Mouse (Mus musculus) lung, adult 2 months (tissue): ENCODE results near the gene Ate1. TPM values are rescaled to one million over a fixed set of nuclear protein-coding genes. Genes with fewer than 3 reads are reported as not detected.

ENCODE experiments used
- DNase-seq: peaks from one replicate; pipeline ENCODE4 v3.0.0; 2022
- H3K4me1 ChIP-seq: fragments of 200-500 bp; 2 replicates; pipeline ENCODE4 v1.6.1; 2011; ENCODE audit warnings: low read length; ENCODE audit not compliant: control insufficient read depth, insufficient read depth
- H3K4me3 ChIP-seq: fragments of 200-500 bp; replicated peaks from 2 replicates; pipeline ENCODE3; 2011; ENCODE audit warnings: low read depth, mild to moderate bottlenecking, control low read depth, low read length; ENCODE audit errors: extremely low read depth
- CTCF ChIP-seq: fragments of 200-500 bp; IDR thresholded peaks from 2 replicates; pipeline ENCODE4 v1.5.1; 2011; ENCODE audit warnings: mild to moderate bottlenecking, low read length, control low read depth; ENCODE audit not compliant: insufficient read depth
- POLR2A ChIP-seq: fragments of 200-500 bp; IDR thresholded peaks from 2 replicates; pipeline ENCODE4 v1.6.1; 2011; ENCODE audit warnings: low read depth, mild to moderate bottlenecking, control low read depth, low read length, borderline replicate concordance; ENCODE audit errors: extremely low read depth
- WGBS: fragments of 180-500 bp; shearing (Covaris S2); methylation state at CpG from one replicate; pipeline ENCODE4 v1.1.7; 2018; 5-methylcytosine and 5-hydroxymethylcytosine counted together
- polyA plus RNA-seq: library from polyadenylated mRNA; depleted of rRNA; stranded (reverse); fragments of >200 nt; gene quantifications from 2 replicates; pipeline ENCODE4 v1.2.3, GENCODE M21; 2012; rRNA removed

Ate1 gene
- polyA plus RNA-seq = 6.1 and 12.5 TPM in 2 replicates

DNA sequence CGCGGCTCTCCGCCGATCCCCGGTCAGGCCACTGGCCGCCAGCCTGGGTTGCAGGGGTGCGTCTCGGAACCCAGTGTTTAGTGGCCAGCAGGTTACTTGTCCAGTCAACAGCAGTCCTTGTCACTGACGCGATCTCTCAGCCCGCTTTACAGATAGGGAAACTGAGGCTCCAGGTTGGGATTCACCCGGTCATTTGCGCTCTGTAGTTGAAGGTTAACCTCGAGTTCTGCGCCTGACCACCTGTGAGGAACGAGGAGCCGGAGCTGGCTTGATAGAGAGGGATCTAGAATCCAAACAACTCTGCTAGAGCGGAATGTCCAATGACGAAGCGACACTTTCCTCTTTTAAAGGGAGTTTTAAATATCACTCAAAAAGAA, at the start of gene Ate1:
Gene Ate1, minus strand, starts transcription at position 321 of the 377 bp plus-strand sequence.
- no peaks in the 10 kb centered on the region; the same call in 1 of the 2 replicates for H3K4me1 ChIP-seq
- DNase-seq = no peak
- no peak for TF ChIP-seq POLR2A
- TF ChIP-seq CTCF = no peak
- WGBS = 10% methylated on average over 20 of the region's 20 CpGs
- peak within 1 kb of the TSS; percentile 99 for H3K4me3 ChIP-seq

- no peak for TF ChIP-seq CTCF
- TF ChIP-seq POLR2A = no peak
- 45% methylated on average over 9 of the region's 9 CpGs for WGBS
- no peak for DNase-seq
- no peaks in the 10 kb centered on the region for H3K4me1 ChIP-seq
- no peak overlapping the region for H3K4me3 ChIP-seq
Measured at GRCm38 (mm10) chr7:130568783-130569436, 48.7 kb upstream of the Ate1 start.

GRCm38 (mm10) chr7:130564596-130564995, 44.4 kb upstream of the Ate1 start:
- TF ChIP-seq CTCF (no peak), POLR2A (no peak)
- WGBS = 58% methylated on average over 3 of the region's 3 CpGs
- no peak for DNase-seq
- Histone ChIP-seq H3K4me1 (no peaks in the 10 kb centered on the region), H3K4me3 (no peak overlapping the region)

DNA sequence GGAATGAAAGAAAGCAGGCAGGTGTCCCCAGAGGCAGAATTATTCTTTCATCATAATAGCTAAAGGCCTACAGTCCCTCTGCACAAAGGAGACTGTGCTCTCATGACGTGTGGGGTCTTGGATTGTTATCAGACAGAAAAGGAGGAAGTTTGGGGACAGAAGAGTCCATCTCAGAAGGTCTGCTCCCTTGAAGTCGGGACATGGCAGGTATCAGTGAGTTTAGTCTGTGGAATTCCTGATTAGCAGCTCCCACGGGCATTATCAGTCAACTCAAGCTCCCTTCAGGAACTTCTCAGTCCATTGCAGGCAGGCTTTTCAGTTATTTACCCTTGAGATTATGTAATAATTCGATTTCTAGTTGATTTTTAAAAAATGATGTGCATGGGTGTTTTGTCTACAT, 43.7 kb upstream of the Ate1 start:
- no peak for DNase-seq
- Histone ChIP-seq H3K4me3 (no peak overlapping the region), H3K4me1 (no peaks in the 10 kb centered on the region)
- TF ChIP-seq CTCF (no peak), POLR2A (no peak)
- WGBS = 49% methylated on average over 4 of the region's 4 CpGs

GRCm38 (mm10) chr7:130563276-130563675, 43.1 kb upstream of the Ate1 start:
- Histone ChIP-seq H3K4me1 (no peaks in the 10 kb centered on the region), H3K4me3 (no peak overlapping the region)
- DNase-seq = no peak
- TF ChIP-seq POLR2A (no peak), CTCF (no peak)
- WGBS = 96% methylated on average over 4 of the region's 4 CpGs

- H3K4me3 ChIP-seq = no peak overlapping the region
- WGBS = 65% methylated on average over 1 of the region's 1 CpGs
- TF ChIP-seq POLR2A (no peak), CTCF (no peak)
- H3K4me1 ChIP-seq = no peaks in the 10 kb centered on the region
- DNase-seq = no peak
Measured at GRCm38 (mm10) chr7:130560933-130561332, 40.8 kb upstream of the Ate1 start.

DNA sequence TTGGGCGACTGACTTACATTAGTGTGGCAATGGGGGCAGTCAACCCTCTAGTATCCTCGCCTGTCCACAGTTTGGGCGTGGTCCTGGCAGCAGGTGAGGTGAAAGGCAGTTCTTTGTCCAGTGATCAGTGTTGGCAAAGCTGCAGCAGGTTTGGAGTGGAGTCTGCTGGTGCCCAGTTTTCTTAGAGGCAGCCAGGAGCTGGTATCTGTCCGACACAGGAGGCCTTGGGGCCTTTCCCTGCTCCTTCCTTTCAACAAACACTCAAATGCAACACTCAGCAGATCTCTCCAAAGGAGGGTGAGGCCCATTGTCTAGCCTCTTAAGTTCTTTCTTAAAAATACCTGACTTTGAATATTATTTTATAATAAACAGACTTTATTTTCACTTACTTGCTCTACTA, 38.4 kb upstream of the Ate1 start:
- H3K4me1 ChIP-seq = no peaks in the 10 kb centered on the region
- no peak for DNase-seq
- WGBS = 67% methylated on average over 4 of the region's 4 CpGs

DNA sequence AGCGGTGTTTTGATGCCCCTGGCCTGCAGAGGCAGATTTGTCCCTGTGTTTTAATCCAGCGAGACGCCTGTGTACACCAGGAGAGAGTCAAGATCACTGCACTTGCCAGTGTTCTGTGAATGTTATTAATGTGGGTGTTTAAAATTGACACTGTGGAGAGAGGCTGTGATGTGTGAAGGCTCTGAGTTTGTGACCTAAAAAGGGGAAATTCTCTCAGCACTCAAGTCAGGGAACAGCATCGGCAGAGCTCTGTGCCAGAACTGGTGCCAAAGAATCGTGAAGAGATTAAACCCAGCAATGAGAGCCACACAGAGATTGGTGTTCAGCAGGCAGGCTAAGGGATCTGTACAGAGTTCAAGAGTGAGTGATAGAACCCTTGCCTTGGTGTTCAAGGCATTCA, 35.4 kb upstream of the Ate1 start:
- Histone ChIP-seq H3K4me3 (no peak overlapping the region), H3K4me1 (no peaks in the 10 kb centered on the region)
- WGBS = 57% methylated on average over 5 of the region's 5 CpGs
- TF ChIP-seq CTCF = no peak
- no peak for TF ChIP-seq POLR2A
- DNase-seq = no peak

More for the DNA sequence above, 38.4 kb upstream of the Ate1 start:
- H3K4me3 ChIP-seq = no peak overlapping the region
- TF ChIP-seq CTCF (no peak), POLR2A (no peak)

DNA sequence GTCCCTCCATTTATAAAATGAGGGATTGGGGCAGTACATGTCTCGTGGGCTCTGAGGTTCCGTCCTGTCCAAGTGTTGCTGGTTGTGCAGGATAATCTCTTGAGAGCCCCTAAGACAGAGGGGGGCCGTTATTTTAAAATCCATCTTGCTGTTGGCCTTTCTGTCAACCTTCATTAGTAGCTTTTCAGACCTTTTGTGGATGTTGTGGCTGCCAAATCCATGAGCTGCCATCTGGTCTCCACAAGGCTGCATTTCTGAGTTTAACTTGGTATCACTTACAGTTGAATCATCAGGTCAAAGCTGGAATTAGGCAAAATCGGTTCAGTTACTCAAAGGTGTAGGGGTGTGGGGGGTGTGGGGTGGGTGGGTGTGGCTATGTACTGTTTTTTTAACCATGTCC, 33.2 kb upstream of the Ate1 start:
- Histone ChIP-seq H3K4me1 (no peaks in the 10 kb centered on the region), H3K4me3 (no peak overlapping the region)
- TF ChIP-seq POLR2A = no peak
- no peak for TF ChIP-seq CTCF
- no peak for DNase-seq
- 72% methylated on average over 4 of the region's 4 CpGs for WGBS

- 58% methylated on average over 5 of the region's 5 CpGs for WGBS
- no peak overlapping the region for H3K4me3 ChIP-seq
- no peak for TF ChIP-seq CTCF
- TF ChIP-seq POLR2A = no peak
- H3K4me1 ChIP-seq = no peaks in the 10 kb centered on the region
- DNase-seq = no peak
Measured at GRCm38 (mm10) chr7:130552780-130553179, 32.6 kb upstream of the Ate1 start.
